Mouse (Mus musculus) heart, adult 2 months (tissue): ENCODE measurements around the gene Impg2. TPM values are rescaled to one million over a fixed set of nuclear protein-coding genes. Genes with fewer than 3 reads are reported as not detected.

Experiments
- DNase-seq, 2 experiments: peaks; one replicate each; pipeline ENCODE4 v3.0.0; 2021
- H3K27ac ChIP-seq: fragments of 200-600 bp; 2 replicates; pipeline ENCODE4 v1.8.1; 2022
- H3K27me3 ChIP-seq: fragments of 200-500 bp; 2 replicates; pipeline ENCODE4 v1.6.1; 2012; ENCODE audit warnings: mild to moderate bottlenecking, low read length, inconsistent platforms, mixed read lengths; ENCODE audit not compliant: control insufficient read depth, insufficient read depth
- H3K36me3 ChIP-seq: fragments of 200-500 bp; 2 replicates; pipeline ENCODE4 v1.6.1; 2012; ENCODE audit warnings: low read length, inconsistent platforms; ENCODE audit not compliant: control insufficient read depth, insufficient read depth
- H3K4me1 ChIP-seq: fragments of 200-500 bp; 2 replicates; pipeline ENCODE4 v1.6.1; 2011; ENCODE audit warnings: low read length; ENCODE audit not compliant: control insufficient read depth, insufficient read depth
- H3K4me3 ChIP-seq: fragments of 200-600 bp; 2 replicates; pipeline ENCODE4 v1.8.1; 2022
- H3K79me2 ChIP-seq: fragments of 200-500 bp; replicated peaks from 2 replicates; pipeline ENCODE4 v1.6.1; 2012; ENCODE audit warnings: mild to moderate bottlenecking, inconsistent platforms, low read length, moderate library complexity, mixed read lengths; ENCODE audit not compliant: control insufficient read depth, insufficient read depth
- H3K9ac ChIP-seq: fragments of 200-500 bp; 2 replicates; pipeline ENCODE4 v1.6.1; 2012; ENCODE audit warnings: low read depth, mild to moderate bottlenecking, control low read depth, inconsistent platforms, low read length, mixed read lengths
- CTCF ChIP-seq: fragments of 200-600 bp; IDR thresholded peaks from 2 replicates; pipeline ENCODE4 v1.8.1; 2022; ENCODE audit warnings: antibody characterized with exemption, mild to moderate bottlenecking, moderate library complexity
- EP300 ChIP-seq: fragments of 200-500 bp; IDR thresholded peaks from 2 replicates; pipeline ENCODE4 v1.6.1; 2011; ENCODE audit warnings: low read depth, low read length, control low read depth; ENCODE audit not compliant: insufficient read depth
- POLR2A ChIP-seq: fragments of 200-500 bp; IDR thresholded peaks from 2 replicates; pipeline ENCODE4 v1.6.1; 2011; ENCODE audit warnings: mild to moderate bottlenecking, low read depth, low read length, control low read depth; ENCODE audit not compliant: insufficient read depth
- WGBS: fragments of 180-500 bp; shearing (Covaris S2); methylation state at CpG from one replicate; pipeline ENCODE4 v1.1.7; 2018; 5-methylcytosine and 5-hydroxymethylcytosine counted together
- intact Hi-C: fragments of 180-260 bp; cut with DNase I; formaldehyde crosslinking; loops from one replicate; pipeline ENCODE4 v1.15.1; 2025
- polyA plus RNA-seq: library from polyadenylated mRNA; depleted of rRNA; stranded (reverse); fragments of >200 nt; gene quantifications from 2 replicates; pipeline ENCODE4 v1.2.3, GENCODE M21; 2012
- total RNA-seq, 2 experiments: library from RNA; stranded (reverse); gene quantifications; 2 replicates each; pipeline ENCODE4 v1.2.3; 2021

Gene Impg2
- total and polyA plus RNA-seq, 3 experiments: 0.05 to 0.11 TPM; not detected in 1

DNA sequence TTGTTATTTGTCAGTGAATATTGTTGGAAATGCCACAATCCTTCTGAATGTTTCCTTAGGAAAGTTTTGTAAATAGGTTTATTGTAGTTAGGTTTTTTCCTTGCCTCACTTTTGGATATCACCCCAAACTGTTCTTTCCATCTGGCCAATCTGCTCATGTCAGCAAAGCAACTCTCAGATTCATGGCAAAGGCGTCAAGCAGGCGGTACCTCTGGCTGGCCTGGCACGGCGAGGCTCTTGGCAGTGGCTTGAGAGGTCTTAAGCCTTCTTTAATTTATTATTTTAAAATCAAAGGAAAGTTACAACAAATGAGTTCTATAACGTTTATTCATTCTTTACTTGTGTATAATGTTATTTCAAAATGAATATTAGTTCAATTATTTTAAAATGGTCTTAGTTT lies 82.0 kb downstream of the Impg2 start:
- no peaks in the 10 kb centered on the region for H3K36me3 ChIP-seq
- intact Hi-C loops: no loop called here
- DNase-seq: no peak
- H3K9ac ChIP-seq: no peak overlapping the region
- 80% methylated on average over 5 of the region's 5 CpGs for WGBS
- no peaks in the 10 kb centered on the region for H3K27me3 ChIP-seq
- H3K4me1 ChIP-seq: no peaks in the 10 kb centered on the region
- no peak overlapping the region for H3K27ac ChIP-seq
- no peaks in the 10 kb centered on the region for H3K79me2 ChIP-seq
- TF ChIP-seq EP300 (no peak), CTCF (no peak), POLR2A (no peak)
- H3K4me3 ChIP-seq: no peak overlapping the region

DNA sequence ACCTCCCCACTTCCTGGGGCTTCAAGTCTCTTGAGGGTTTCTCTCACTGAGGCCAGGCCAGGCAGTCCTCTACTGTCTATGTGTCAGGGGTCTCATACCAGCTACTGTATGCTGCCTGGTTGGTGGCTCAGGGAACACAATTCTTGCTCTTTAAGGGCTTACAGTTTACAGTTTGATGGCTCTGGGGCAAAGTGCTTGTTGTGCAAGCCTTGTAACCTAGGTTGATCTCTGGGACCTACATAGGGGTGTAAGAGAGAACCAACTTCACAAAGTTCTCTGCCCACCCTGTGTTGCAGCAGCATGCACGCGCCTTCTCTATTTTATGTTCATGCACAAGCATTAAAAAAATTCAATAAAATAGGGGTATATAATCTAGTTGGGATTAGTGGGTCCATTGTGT lies 82.9 kb downstream of the Impg2 start:
- WGBS: 98% methylated on average over 2 of the region's 2 CpGs
- no peaks in the 10 kb centered on the region for H3K4me1 ChIP-seq
- no peaks in the 10 kb centered on the region for H3K36me3 ChIP-seq
- no peak overlapping the region for H3K27ac ChIP-seq
- TF ChIP-seq EP300 (no peak), POLR2A (no peak), CTCF (no peak)
- no peak overlapping the region for H3K9ac ChIP-seq
- H3K79me2 ChIP-seq: no peaks in the 10 kb centered on the region
- no peak overlapping the region for H3K4me3 ChIP-seq
- H3K27me3 ChIP-seq: no peaks in the 10 kb centered on the region
- DNase-seq: no peak
- intact Hi-C loops: no loop called here

DNA sequence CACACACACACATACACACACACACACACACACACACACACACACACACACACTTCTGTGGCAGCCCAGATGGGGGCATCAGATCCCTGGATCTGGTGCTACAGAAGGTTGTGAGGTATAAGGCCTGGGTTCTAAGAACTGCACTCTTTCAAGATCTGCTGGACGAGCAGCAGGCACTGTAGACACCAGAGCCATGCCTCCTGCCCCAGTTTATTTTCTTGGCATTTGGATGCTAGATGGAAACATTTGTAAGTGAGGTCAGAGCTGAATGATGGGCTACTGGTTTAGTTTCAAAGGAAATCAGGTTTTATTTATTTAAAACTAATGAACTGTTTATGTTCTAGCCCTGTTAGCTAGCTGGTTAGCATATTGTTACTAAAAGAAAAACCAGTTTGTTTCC lies 90.8 kb downstream of the Impg2 start:
- Histone ChIP-seq H3K4me1 (no peaks in the 10 kb centered on the region), H3K27me3 (no peaks in the 10 kb centered on the region), H3K9ac (no peak overlapping the region), H3K79me2 (no peaks in the 10 kb centered on the region), H3K27ac (no peak overlapping the region), H3K36me3 (no peaks in the 10 kb centered on the region; the same call in 1 of the 2 replicates), H3K4me3 (no peak overlapping the region)
- intact Hi-C loops: no loop called here
- no peak for DNase-seq
- 64% methylated on average over 1 of the region's 1 CpGs for WGBS
- TF ChIP-seq EP300 (no peak), CTCF (no peak), POLR2A (no peak)

DNA sequence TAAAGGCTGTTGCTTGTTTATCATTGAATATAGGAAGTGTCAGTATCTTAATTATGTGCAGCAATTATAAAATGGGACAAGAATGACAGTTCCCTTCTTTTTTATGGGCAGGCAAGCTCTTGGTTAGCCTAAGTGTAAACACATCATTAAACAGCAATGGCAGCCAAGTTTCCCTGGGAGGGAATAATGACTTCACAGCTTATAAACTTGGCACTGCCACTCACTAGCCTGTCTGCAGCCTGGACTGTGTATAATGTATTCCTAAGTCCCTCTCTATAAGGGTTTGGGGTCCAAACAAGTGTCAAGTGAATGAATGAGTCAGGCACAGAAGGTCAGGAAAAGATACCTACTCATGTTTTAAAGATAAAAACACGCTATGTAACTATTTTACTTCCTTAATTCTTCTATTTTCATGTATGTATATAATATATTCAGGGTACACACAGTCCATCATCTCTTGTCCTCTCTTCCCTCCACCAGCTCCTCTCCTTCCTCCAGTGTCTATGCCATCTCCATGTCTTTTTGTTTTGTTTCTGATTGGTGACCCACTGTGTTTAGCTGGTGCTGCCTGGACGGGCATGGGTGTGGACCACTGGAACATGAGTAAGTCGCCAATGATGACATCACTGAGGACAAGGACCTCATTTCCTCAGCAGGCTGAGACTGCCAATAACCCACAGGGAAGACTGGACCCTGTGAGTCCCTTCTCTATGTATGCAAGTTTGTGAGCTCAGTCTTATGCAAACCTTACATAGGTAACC lies 92.0 kb downstream of the Impg2 start:
- 54% methylated on average over 3 of the region's 3 CpGs for WGBS
- no peak for DNase-seq

DNA sequence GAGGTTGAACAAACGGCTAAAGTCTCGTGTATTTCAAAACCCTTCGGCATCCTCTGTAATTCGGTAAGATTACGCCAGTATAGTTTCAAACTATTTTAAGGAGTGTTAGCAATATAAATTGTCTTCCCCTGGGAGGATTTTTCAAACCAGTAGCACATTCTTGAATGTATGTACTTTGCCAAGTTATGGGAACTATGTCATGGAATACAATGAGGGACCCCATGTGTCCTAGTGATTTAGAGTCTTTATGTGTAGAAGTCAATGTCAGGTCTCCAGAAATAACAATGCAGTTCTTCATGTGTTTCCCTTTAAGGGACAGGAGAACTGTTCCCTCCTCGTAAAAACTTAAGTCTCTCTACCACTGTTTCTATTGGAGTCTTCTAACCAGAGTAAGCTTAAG lies 94.1 kb downstream of the Impg2 start:
- Histone ChIP-seq H3K79me2 (no peaks in the 10 kb centered on the region), H3K27ac (no peak overlapping the region), H3K36me3 (no peaks in the 10 kb centered on the region; the same call in 1 of the 2 replicates), H3K4me1 (no peaks in the 10 kb centered on the region), H3K4me3 (no peak overlapping the region), H3K9ac (no peak overlapping the region), H3K27me3 (no peaks in the 10 kb centered on the region)
- intact Hi-C loops: no loop called here
- 82% methylated on average over 6 of the region's 6 CpGs for WGBS
- TF ChIP-seq CTCF: no peak
- no peak for TF ChIP-seq POLR2A
- TF ChIP-seq EP300: no peak
- DNase-seq: no peak

More for the DNA sequence above, 92.0 kb downstream of the Impg2 start:
- Histone ChIP-seq H3K36me3 (no peaks in the 10 kb centered on the region; the same call in 1 of the 2 replicates), H3K4me1 (no peaks in the 10 kb centered on the region), H3K4me3 (no peak overlapping the region), H3K27ac (no peak overlapping the region), H3K79me2 (no peaks in the 10 kb centered on the region), H3K27me3 (no peaks in the 10 kb centered on the region), H3K9ac (no peak overlapping the region)
- intact Hi-C loops: no loop called here
- TF ChIP-seq CTCF: no peak
- no peak for TF ChIP-seq POLR2A
- TF ChIP-seq EP300: no peak

DNA sequence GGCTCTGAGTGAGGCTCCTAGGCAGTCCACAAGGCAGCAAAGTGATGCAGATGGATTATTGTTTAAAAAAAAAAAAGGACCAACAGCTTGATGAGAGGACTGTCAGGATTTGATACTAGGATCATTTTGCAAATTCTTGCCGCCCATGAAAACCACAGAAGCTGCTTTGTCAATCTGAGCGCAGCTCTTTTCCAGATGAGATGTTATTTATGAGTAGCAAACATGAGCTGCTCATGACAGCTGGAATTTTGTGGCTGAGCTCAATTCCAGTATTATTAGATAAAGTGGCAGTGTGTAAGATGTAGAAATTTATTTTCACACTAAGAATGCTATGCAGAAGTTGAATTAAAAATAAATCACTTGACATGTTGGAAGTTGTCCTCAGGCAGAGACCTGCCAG lies 94.7 kb downstream of the Impg2 start:
- Histone ChIP-seq H3K27me3 (no peaks in the 10 kb centered on the region), H3K27ac (no peak overlapping the region), H3K4me3 (no peak overlapping the region), H3K9ac (no peak overlapping the region), H3K79me2 (no peaks in the 10 kb centered on the region), H3K4me1 (no peaks in the 10 kb centered on the region), H3K36me3 (no peaks in the 10 kb centered on the region; the same call in 1 of the 2 replicates)
- TF ChIP-seq EP300 (no peak), POLR2A (no peak), CTCF (no peak)
- intact Hi-C loops: no loop called here
- 57% methylated on average over 2 of the region's 2 CpGs for WGBS
- no peak for DNase-seq
